Mouse (Mus musculus): ENCODE measurements around the gene Fggy. TPM values are rescaled to one million over a fixed set of nuclear protein-coding genes. Genes with fewer than 3 reads are reported as not detected.

Fggy gene
- polyA plus RNA-seq, 1 experiment from 2014 or later, result 7.3 TPM

DNA sequence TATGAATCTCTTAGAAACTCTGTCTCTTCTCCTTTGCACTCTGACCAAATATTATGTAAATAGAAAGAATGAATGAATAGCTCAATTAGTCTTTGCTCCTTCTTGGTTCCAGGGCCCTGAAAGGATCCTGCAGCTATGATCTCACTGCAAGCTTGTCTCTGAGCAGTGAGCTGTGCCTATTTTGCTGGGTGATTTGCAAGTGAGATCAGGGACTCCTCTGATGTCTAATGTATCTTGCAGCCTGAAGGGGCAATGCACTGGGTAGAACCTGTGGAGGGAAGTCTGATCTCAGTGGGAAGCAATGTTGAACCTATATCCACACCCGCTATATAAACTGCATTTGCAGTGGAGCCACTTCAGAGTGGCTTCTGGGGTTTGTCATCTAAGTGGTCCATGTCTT is 53.4 kb downstream of the Fggy start:
- H3K27me3 ChIP-seq (replicated peaks; ENCODE audit: low read depth, poor library complexity, severe bottlenecking), result no peaks in the 10 kb centered on the region
- no peak for DNase-seq (ENCODE audit: low spot score)
- no peaks in the 10 kb centered on the region for H3K9me3 ChIP-seq
- H3K27ac ChIP-seq (replicated peaks), result no peak overlapping the region
- no peaks in the 10 kb centered on the region for H3K4me1 ChIP-seq
- 92% methylated on average over 1 of the region's 1 CpGs for WGBS
- no peak overlapping the region for H3K4me3 ChIP-seq
- no peaks in the 10 kb centered on the region for H3K36me3 ChIP-seq (replicated peaks)

- Histone ChIP-seq H3K27ac (replicated peaks) (no peak overlapping the region), H3K9me3 (no peaks in the 10 kb centered on the region), H3K4me1 (no peaks in the 10 kb centered on the region), H3K36me3 (replicated peaks) (no peaks in the 10 kb centered on the region), H3K27me3 (replicated peaks; ENCODE audit: low read depth, poor library complexity, severe bottlenecking) (no peaks in the 10 kb centered on the region), H3K4me3 (no peak overlapping the region)
- WGBS, result 85% methylated on average over 6 of the region's 6 CpGs
- no peak for DNase-seq (ENCODE audit: low spot score)
Measured at GRCm38 (mm10) chr4:95611390-95611789, 54.1 kb downstream of the Fggy start.

DNA sequence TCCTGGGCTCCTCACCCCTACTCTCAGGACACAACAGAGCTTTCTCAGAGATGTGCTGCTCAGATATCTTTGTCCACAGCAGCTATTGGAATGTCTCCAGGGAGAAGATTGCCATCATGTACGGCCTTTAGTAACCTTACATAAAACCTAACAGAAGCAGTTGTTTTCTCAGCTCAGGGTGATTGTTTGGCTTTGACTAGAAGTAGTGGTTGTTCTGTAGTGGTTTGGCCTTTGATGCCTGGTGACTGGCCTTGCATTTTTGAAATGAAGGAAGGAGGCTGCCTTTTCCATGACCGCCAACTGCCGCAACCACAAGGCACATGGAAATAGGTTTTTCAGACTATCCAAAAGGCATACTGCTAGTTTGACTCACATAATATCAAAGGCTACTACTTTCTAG is 63.7 kb downstream of the Fggy start:
- Histone ChIP-seq H3K9me3 (no peaks in the 10 kb centered on the region), H3K4me3 (no peak overlapping the region), H3K27me3 (replicated peaks; ENCODE audit: low read depth, poor library complexity, severe bottlenecking) (no peaks in the 10 kb centered on the region), H3K27ac (replicated peaks) (no peak overlapping the region), H3K36me3 (replicated peaks) (no peaks in the 10 kb centered on the region), H3K4me1 (peaks cover 3% of the 10 kb centered on the region; the same call in 1 of the 2 replicates)
- 78% methylated on average over 3 of the region's 3 CpGs for WGBS
- DNase-seq (ENCODE audit: low spot score), result no peak

DNA sequence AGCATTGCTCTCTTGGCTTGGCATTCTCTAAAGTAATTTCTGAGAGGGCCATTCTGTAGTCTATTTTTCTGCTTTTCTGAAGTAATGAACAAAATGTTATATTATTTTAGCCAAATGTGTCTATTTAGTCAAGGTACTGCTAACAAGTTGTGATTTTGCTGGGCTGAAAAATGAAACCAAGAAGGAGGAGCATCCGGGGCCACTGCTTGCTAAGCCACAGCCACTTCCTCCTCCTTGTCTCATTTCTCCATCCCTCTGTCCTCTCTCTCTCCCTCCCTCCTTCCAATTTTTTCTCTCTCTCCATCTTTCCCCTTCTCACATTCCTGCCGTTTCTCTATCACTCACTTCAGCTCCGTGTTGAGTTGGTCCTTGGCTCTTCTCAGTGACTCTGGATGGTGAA is 67.4 kb downstream of the Fggy start:
- no peak overlapping the region for H3K4me3 ChIP-seq
- 0 out of 2 replicates have a peak, but pooled peaks cover 3% of the 10 kb centered on the region for H3K4me1 ChIP-seq
- DNase-seq (ENCODE audit: low spot score), result no peak
- H3K27me3 ChIP-seq (replicated peaks; ENCODE audit: low read depth, poor library complexity, severe bottlenecking), result no peaks in the 10 kb centered on the region
- no peak overlapping the region for H3K27ac ChIP-seq (replicated peaks)
- WGBS, result 83% methylated on average over 3 of the region's 3 CpGs
- H3K36me3 ChIP-seq (replicated peaks), result no peaks in the 10 kb centered on the region
- H3K9me3 ChIP-seq, result no peaks in the 10 kb centered on the region

- Histone ChIP-seq H3K4me1 (0 out of 2 replicates have a peak, but pooled peaks cover 3% of the 10 kb centered on the region), H3K36me3 (replicated peaks) (no peaks in the 10 kb centered on the region), H3K9me3 (no peaks in the 10 kb centered on the region), H3K4me3 (no peak overlapping the region), H3K27me3 (replicated peaks; ENCODE audit: low read depth, poor library complexity, severe bottlenecking) (no peaks in the 10 kb centered on the region), H3K27ac (replicated peaks) (no peak overlapping the region)
- 65% methylated on average over 4 of the region's 4 CpGs for WGBS
- no peak for DNase-seq (ENCODE audit: low spot score)
Measured at GRCm38 (mm10) chr4:95625651-95626050, 68.3 kb downstream of the Fggy start.

GRCm38 (mm10) chr4:95626186-95626585 is 68.9 kb downstream of the Fggy start:
- Histone ChIP-seq H3K27me3 (replicated peaks; ENCODE audit: low read depth, poor library complexity, severe bottlenecking) (no peaks in the 10 kb centered on the region), H3K4me3 (no peak overlapping the region), H3K9me3 (no peaks in the 10 kb centered on the region), H3K36me3 (replicated peaks) (no peaks in the 10 kb centered on the region), H3K27ac (replicated peaks) (no peak overlapping the region), H3K4me1 (no peaks in the 10 kb centered on the region)
- DNase-seq (ENCODE audit: low spot score), result no peak
- WGBS, result 94% methylated on average over 3 of the region's 3 CpGs

GRCm38 (mm10) chr4:95634903-95635302 is 77.6 kb downstream of the Fggy start:
- 74% methylated on average over 3 of the region's 3 CpGs for WGBS
- peaks cover 20% of the 10 kb centered on the region for H3K4me1 ChIP-seq
- no peak overlapping the region for H3K4me3 ChIP-seq
- no peak overlapping the region for H3K27ac ChIP-seq (replicated peaks)
- H3K36me3 ChIP-seq (replicated peaks), result no peaks in the 10 kb centered on the region
- DNase-seq (ENCODE audit: low spot score), result no peak
- H3K9me3 ChIP-seq, result no peaks in the 10 kb centered on the region
- no peaks in the 10 kb centered on the region for H3K27me3 ChIP-seq (replicated peaks; ENCODE audit: low read depth, poor library complexity, severe bottlenecking)

DNA sequence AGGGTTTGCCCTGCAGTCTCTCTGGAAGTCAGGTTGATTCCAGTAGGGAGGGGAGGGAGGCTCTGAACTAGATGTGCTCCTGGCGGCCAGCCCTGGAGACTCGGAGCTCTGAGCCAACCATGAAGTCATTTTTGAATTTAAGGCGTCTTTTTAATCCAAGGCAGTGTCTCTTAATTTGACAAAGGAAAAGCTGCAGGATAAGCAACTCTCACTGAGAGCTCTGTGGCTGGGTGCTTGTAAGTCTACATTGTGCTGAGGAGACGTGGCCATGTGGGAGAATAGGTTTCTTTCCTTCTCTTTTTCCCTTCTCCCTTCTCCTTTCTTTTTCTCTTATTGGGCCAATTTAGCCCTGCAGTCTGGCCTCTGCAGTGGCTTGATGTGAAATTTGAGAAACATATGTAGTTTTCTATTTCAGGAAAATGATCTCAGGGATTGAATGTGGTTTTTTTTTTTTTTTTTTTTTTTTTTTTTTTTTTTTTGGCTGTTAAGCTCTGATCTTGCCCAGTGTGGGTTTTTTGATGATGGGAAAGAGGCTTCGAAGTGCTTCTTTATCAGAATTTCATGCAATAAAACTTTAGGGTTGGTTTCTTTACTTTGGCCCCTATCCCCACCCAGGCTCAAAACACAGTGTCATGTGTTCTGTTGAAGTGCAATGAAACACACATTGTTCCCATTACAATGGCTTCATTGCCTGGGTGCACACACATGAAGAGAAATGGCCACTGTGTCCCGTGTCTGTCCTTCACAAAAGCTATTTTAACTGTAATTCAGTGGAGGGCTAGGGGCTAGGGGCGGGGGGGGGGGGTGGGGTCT is 79.8 kb downstream of the Fggy start:
- 32% methylated on average over 7 of the region's 7 CpGs for WGBS
- H3K4me1 ChIP-seq, result peaks cover 20% of the 10 kb centered on the region
- H3K27ac ChIP-seq (replicated peaks), result peak overlapping the region; percentile 62
- no peaks in the 10 kb centered on the region for H3K9me3 ChIP-seq
- no peak for DNase-seq (ENCODE audit: low spot score)
- H3K36me3 ChIP-seq (replicated peaks), result no peaks in the 10 kb centered on the region
- no peak overlapping the region for H3K4me3 ChIP-seq
- no peaks in the 10 kb centered on the region for H3K27me3 ChIP-seq (replicated peaks; ENCODE audit: low read depth, poor library complexity, severe bottlenecking)

GRCm38 (mm10) chr4:95638063-95638462 is 80.8 kb downstream of the Fggy start:
- Histone ChIP-seq H3K4me1 (peaks cover 22% of the 10 kb centered on the region), H3K27ac (replicated peaks) (peak overlapping the region; percentile 62), H3K4me3 (no peak overlapping the region), H3K27me3 (replicated peaks; ENCODE audit: low read depth, poor library complexity, severe bottlenecking) (no peaks in the 10 kb centered on the region), H3K9me3 (no peaks in the 10 kb centered on the region), H3K36me3 (replicated peaks) (no peaks in the 10 kb centered on the region)
- 81% methylated on average over 3 of the region's 3 CpGs for WGBS
- DNase-seq (ENCODE audit: low spot score), result no peak

- DNase-seq (ENCODE audit: low spot score), result no peak
- Histone ChIP-seq H3K36me3 (replicated peaks) (no peaks in the 10 kb centered on the region), H3K4me3 (no peak overlapping the region), H3K27ac (replicated peaks) (no peak overlapping the region), H3K27me3 (replicated peaks; ENCODE audit: low read depth, poor library complexity, severe bottlenecking) (no peaks in the 10 kb centered on the region), H3K4me1 (peaks cover 30% of the 10 kb centered on the region), H3K9me3 (no peaks in the 10 kb centered on the region)
- WGBS, result 84% methylated on average over 1 of the region's 1 CpGs
Measured at GRCm38 (mm10) chr4:95640831-95641230, 83.5 kb downstream of the Fggy start.

DNA sequence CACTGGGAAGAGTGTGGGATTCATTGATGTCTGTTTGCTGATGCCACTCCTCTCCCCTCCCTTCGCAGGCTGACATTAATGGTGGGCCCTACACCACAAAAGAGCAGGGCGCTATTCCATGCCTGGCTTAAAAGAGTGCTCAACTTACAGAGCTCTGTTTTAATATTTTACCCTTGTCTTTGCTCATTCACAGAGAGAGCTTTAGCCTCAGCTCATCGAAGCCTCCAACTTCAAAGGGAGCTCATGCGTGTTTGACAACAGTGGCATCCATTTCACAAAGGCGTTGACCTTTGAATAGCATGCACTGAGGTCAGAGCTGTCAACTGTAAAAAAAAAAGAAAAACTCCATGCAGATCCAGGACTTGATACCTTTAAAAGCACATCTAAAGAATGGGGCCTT is 86.7 kb downstream of the Fggy start:
- 53% methylated on average over 5 of the region's 5 CpGs for WGBS
- Histone ChIP-seq H3K4me3 (no peak overlapping the region), H3K9me3 (no peaks in the 10 kb centered on the region), H3K27ac (replicated peaks) (0 out of 2 replicates have a peak overlapping the region, but pooled peaks have one; percentile 30), H3K36me3 (replicated peaks) (no peaks in the 10 kb centered on the region), H3K27me3 (replicated peaks; ENCODE audit: low read depth, poor library complexity, severe bottlenecking) (no peaks in the 10 kb centered on the region), H3K4me1 (peaks cover 9% of the 10 kb centered on the region)
- no peak for DNase-seq (ENCODE audit: low spot score)

DNA sequence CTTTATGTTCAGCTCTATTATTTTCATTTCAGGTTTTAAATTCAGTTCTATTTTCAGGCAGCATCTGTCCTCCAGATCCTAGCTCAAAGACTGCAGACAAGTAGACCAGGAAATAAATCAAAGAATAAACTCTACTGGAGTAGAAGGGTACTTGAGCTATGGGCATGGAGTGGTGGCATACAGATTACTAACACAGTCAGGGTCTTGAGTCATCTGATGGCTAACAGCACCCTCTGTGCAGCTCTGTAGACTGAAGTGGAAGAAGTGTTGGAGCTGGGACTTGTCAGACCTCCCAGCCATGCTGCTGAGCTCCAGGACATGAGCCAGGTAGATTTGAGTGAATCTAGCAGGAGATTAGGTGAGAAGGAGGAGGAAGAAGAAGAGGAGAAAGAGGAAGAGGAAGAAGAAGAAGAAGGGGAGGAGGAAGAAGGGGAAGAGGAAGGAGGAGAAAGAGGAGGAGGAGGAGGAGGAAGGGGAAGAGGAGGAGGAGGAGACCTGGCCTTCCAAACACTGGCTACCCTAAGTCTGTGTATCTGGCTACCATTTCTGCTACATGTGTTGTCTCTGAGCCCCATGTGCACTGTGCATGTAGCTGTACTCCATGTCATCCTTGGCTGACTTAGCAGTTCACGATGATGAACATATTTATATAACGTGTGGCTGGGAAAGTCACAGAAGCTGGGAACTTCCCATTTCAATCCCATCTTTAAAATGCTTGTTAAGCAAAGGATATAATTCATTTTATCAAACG is 91.7 kb downstream of the Fggy start:
- no peak overlapping the region for H3K4me3 ChIP-seq
- 90% methylated on average over 3 of the region's 3 CpGs for WGBS
- no peak for DNase-seq (ENCODE audit: low spot score)
- no peaks in the 10 kb centered on the region for H3K27me3 ChIP-seq (replicated peaks; ENCODE audit: low read depth, poor library complexity, severe bottlenecking)
- H3K4me1 ChIP-seq, result peaks cover 32% of the 10 kb centered on the region
- H3K9me3 ChIP-seq, result no peaks in the 10 kb centered on the region
- no peaks in the 10 kb centered on the region for H3K36me3 ChIP-seq (replicated peaks)
- H3K27ac ChIP-seq (replicated peaks), result no peak overlapping the region

- Histone ChIP-seq H3K27me3 (replicated peaks; ENCODE audit: low read depth, poor library complexity, severe bottlenecking) (no peaks in the 10 kb centered on the region), H3K36me3 (replicated peaks) (no peaks in the 10 kb centered on the region), H3K4me3 (no peak overlapping the region), H3K27ac (replicated peaks) (no peak overlapping the region), H3K9me3 (no peaks in the 10 kb centered on the region), H3K4me1 (peaks cover 33% of the 10 kb centered on the region)
- DNase-seq (ENCODE audit: low spot score), result no peak
- 96% methylated on average over 3 of the region's 3 CpGs for WGBS
Measured at GRCm38 (mm10) chr4:95649552-95649905, 92.2 kb downstream of the Fggy start.
